Mouse (Mus musculus): Measurements from ENCODE around the gene Gm5155. TPM values are rescaled to one million over a fixed set of nuclear protein-coding genes. Genes with fewer than 3 reads are reported as not detected.
"Not testable (repeated sequence)": the region's sequence is repeated elsewhere in the genome, so short reads cannot be mapped to it uniquely, and the experiment has no call there.

Gm5155 gene
- not detected in 2 replicates for polyA plus RNA-seq (2016; fragmentation: Nextera tagmentation; extraction: Ambion mirVana)

DNA sequence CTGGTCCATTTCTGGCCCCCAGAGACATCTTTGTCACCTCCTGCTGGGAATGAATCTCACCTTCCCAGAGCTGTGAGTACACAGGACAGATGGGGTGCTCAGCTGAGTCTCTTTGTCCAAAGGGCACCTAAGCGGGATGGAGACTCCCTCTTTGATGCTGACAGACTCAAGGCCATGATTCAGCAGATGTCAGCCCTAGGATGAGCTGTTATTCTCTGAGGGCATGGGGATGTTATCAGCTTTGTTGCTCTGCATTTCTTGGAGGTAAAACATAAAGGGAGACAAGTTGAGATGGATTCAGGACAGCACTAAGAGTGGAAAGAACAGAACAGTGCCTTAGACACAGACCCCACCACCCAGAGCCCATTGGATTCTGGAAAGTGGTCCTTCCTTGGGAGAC, at the start of gene Gm5155:
TSS of gene Gm5155 (plus strand) at position 301 of the 400 bp plus-strand sequence.
- WGBS = 77% methylated on average over 1 of the region's 1 CpGs
- no peak within 1 kb of the TSS for H3K27ac ChIP-seq (replicated peaks)
- no peak within 1 kb of the TSS for H3K4me3 ChIP-seq
- no peaks in the 10 kb centered on the region for H3K27me3 ChIP-seq (ENCODE audit: low read depth, poor library complexity, severe bottlenecking)
- no peaks in the 10 kb centered on the region for H3K4me1 ChIP-seq
- no peak for DNase-seq (ENCODE audit: low spot score)
- peaks cover 77% of the 10 kb centered on the region for H3K9me3 ChIP-seq (replicated peaks)
- H3K36me3 ChIP-seq = no peaks in the 10 kb centered on the region

GRCm38 (mm10) chr7:17870776-17871175, 791 bp upstream of the Gm5155 start:
- Histone ChIP-seq H3K9me3 (replicated peaks) (peaks cover 84% of the 10 kb centered on the region), H3K36me3 (no peaks in the 10 kb centered on the region), H3K27me3 (ENCODE audit: low read depth, poor library complexity, severe bottlenecking) (no peaks in the 10 kb centered on the region), H3K4me1 (no peaks in the 10 kb centered on the region), H3K4me3 (no peak overlapping the region), H3K27ac (replicated peaks) (no peak overlapping the region)
- 97% methylated on average over 1 of the region's 1 CpGs for WGBS
- DNase-seq (ENCODE audit: low spot score) = no peak

DNA sequence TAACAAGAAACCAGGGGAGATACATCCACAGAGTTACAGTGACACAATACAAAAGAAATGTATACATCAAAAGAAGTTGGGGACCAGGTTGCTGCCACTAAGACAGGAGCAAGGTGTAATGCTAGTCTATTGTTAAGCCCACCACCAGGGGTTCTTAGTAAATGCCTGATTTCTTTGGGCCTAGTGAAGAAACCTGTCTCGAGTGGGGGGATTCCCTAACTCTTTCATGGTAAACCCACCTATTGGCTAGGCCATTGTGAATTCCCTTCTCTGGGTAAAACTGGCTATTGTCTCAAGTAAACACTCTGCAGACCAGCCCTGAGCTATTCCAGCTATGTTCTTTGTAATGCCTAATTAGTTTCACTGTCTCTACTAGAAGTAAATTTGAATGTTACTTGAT, 23.8 kb downstream of the Gm5155 start:
- H3K36me3 ChIP-seq; DNase-seq (ENCODE audit: low spot score); H3K4me3 ChIP-seq; H3K27ac ChIP-seq (replicated peaks); H3K27me3 ChIP-seq (ENCODE audit: low read depth, poor library complexity, severe bottlenecking); H3K4me1 ChIP-seq: not testable (repeated sequence)
- peaks cover 69% of the 10 kb centered on the region for H3K9me3 ChIP-seq (replicated peaks)
- 70% methylated on average over 1 of the region's 1 CpGs for WGBS

DNA sequence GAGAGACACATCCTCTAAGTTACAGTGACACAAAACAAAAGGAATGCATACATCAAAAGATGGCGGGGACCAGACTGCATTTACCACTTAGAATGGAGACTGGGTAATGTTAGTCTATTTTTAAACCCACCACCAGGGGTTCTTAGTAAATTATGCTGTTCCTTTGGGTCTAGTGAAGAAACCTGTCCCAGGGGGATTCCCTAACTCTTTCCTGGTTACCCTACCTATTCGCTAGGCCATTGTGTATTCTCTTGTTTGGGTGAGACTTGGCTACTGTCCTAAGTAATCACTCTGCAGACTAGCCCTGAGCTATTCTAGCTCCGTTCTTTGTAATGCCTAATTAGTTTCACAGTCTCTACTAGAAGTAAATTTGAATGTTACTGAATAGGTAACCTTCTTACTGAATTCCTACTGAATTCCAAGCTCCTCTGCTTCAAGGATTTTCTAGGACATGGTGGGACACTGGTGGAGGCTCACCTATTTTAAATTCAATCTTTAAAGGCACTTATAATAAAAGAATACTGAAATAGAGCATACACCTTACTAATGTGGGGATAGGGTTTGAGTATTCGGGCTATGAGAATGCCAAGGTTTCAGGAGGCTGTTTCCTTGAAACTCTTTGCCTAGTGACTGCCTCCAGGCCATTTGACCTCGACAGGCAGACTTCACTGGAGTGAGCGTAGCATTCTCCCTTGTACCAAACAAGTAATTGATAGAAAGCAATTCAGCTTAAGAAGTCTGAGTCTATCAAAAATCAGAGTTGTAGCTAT, 31.8 kb downstream of the Gm5155 start:
- Histone ChIP-seq H3K27me3 (ENCODE audit: low read depth, poor library complexity, severe bottlenecking) (no peaks in the 10 kb centered on the region), H3K27ac (replicated peaks) (no peak overlapping the region), H3K4me1 (no peaks in the 10 kb centered on the region), H3K36me3 (no peaks in the 10 kb centered on the region), H3K4me3 (no peak overlapping the region), H3K9me3 (replicated peaks) (peaks cover 66% of the 10 kb centered on the region)
- DNase-seq (ENCODE audit: low spot score) = no peak
- 75% methylated on average over 6 of the region's 6 CpGs for WGBS

Other genes starting within 250 kb of the Gm5155 start
- not detected in 2 replicates for gene Ceacam5, start 158.5 kb upstream of the Gm5155 start, polyA plus RNA-seq (2016; fragmentation: Nextera tagmentation; extraction: Ambion mirVana)
- gene Ceacam14, start 59.1 kb upstream of the Gm5155 start, polyA plus RNA-seq (2016; fragmentation: Nextera tagmentation; extraction: Ambion mirVana) = not detected in 2 replicates
- not detected in 2 replicates for gene Ceacam11, start 100.4 kb downstream of the Gm5155 start, polyA plus RNA-seq (2016; fragmentation: Nextera tagmentation; extraction: Ambion mirVana)
- gene Ceacam13, start 138.1 kb downstream of the Gm5155 start, polyA plus RNA-seq (2016; fragmentation: Nextera tagmentation; extraction: Ambion mirVana) = not detected in 2 replicates
- not detected in 2 replicates for gene Ceacam12, start 194.2 kb downstream of the Gm5155 start, polyA plus RNA-seq (2016; fragmentation: Nextera tagmentation; extraction: Ambion mirVana)